Mouse (Mus musculus) MEL (cell line): ENCODE measurements around the gene Dnajc10. TPM values are rescaled to one million over a fixed set of nuclear protein-coding genes. Genes with fewer than 3 reads are reported as not detected.
A peak's percentile ranks its signal among the peaks of the same experiment; 100 is the strongest.

Experiments used
- DNase-seq: peaks from one replicate; pipeline ENCODE4 v3.0.0; 2011; ENCODE audit warnings: low read depth, low spot score
- H3K27ac ChIP-seq: 2 replicates; pipeline ENCODE4 v1.5.1; 2012; ENCODE audit warnings: low read depth, mild to moderate bottlenecking, control low read depth, low read length, moderate library complexity; ENCODE audit not compliant: control insufficient read depth
- H3K27me3 ChIP-seq, 2 experiments: fragments of 150-350 bp in 1 of 2; sonication (generic) in 1 of 2; 2 replicates each; pipeline ENCODE4 v1.6.1; 2012; ENCODE audit warnings: low read length in 2 of 2, mild to moderate bottlenecking in 2 of 2, improper control_type of control experiment in 1 of 2, moderate library complexity in 1 of 2; ENCODE audit not compliant: insufficient read depth in 2 of 2, control insufficient read depth in 1 of 2
- H3K36me3 ChIP-seq, 2 experiments: 2 replicates each; pipeline ENCODE4 v1.6.1; 2012 to 2014; ENCODE audit warnings: low read length in 2 of 2, improper control_type of control experiment in 1 of 2, inconsistent platforms in 1 of 2, mild to moderate bottlenecking in 1 of 2; ENCODE audit not compliant: insufficient read depth in 2 of 2, control insufficient read depth in 1 of 2
- H3K4me1 ChIP-seq, 2 experiments: fragments of 150-350 bp in 1 of 2; sonication (generic) in 1 of 2; 2 replicates each; pipeline ENCODE4 v1.6.1; 2012; ENCODE audit warnings: low read length in 2 of 2, improper control_type of control experiment in 1 of 2, mild to moderate bottlenecking in 1 of 2; ENCODE audit not compliant: insufficient read depth in 2 of 2, control insufficient read depth in 1 of 2
- H3K4me3 ChIP-seq, 2 experiments: fragments of 150-350 bp in 1 of 2; sonication (generic) in 1 of 2; 2 replicates each; pipeline ENCODE4 v1.5.1; 2012; ENCODE audit warnings: low read depth in 2 of 2, low read length in 2 of 2, mild to moderate bottlenecking in 2 of 2, moderate library complexity in 2 of 2, control low read depth in 1 of 2, improper control_type of control experiment in 1 of 2; ENCODE audit not compliant: control insufficient read depth in 1 of 2, insufficient read depth in 1 of 2
- H3K79me2 ChIP-seq: 2 replicates; pipeline ENCODE4 v1.6.1; 2012; ENCODE audit warnings: mild to moderate bottlenecking, low read length, moderate library complexity; ENCODE audit not compliant: control insufficient read depth, poor library complexity, insufficient read depth
- H3K9ac ChIP-seq: 2 replicates; pipeline ENCODE4 v1.6.1; 2012; ENCODE audit warnings: low read depth, mild to moderate bottlenecking, control low read depth, low read length, moderate library complexity; ENCODE audit not compliant: control insufficient read depth, poor library complexity, severe bottlenecking
- H3K9me3 ChIP-seq: fragments of 150-350 bp; sonication (generic); replicated peaks from 2 replicates; pipeline ENCODE4 v1.6.1; 2012; ENCODE audit warnings: mild to moderate bottlenecking, low read length, improper control_type of control experiment, moderate library complexity; ENCODE audit not compliant: insufficient read depth
- CHD1 ChIP-seq: IDR thresholded peaks from 2 replicates; pipeline ENCODE4 v1.6.1; 2012; ENCODE audit warnings: low read depth, mild to moderate bottlenecking, inconsistent platforms, low read length, improper control_type of control experiment
- CTCF ChIP-seq, 3 experiments: IDR thresholded peaks in 2 of 3; conservative IDR thresholded peaks in 1 of 3; 2 replicates each; pipeline ENCODE4 v1.5.1; 2011 to 2012; ENCODE audit warnings: low read length in 3 of 3, low read depth in 2 of 3, mild to moderate bottlenecking in 2 of 3, improper control_type of control experiment in 1 of 3, inconsistent platforms in 1 of 3, mixed read lengths in 1 of 3, moderate library complexity in 1 of 3; ENCODE audit not compliant: control insufficient read depth in 1 of 3, insufficient read depth in 1 of 3, poor library complexity in 1 of 3, severe bottlenecking in 1 of 3
- GABPA ChIP-seq: IDR thresholded peaks from 2 replicates; pipeline ENCODE4 v1.6.1; 2012; ENCODE audit warnings: low read depth, mild to moderate bottlenecking, inconsistent platforms, low read length, improper control_type of control experiment, moderate library complexity
- GATA1 ChIP-seq: IDR thresholded peaks from 2 replicates; pipeline ENCODE4 v1.6.1; 2011; ENCODE audit warnings: low read depth, low read length, improper control_type of control experiment
- MAFK ChIP-seq: IDR thresholded peaks from 2 replicates; pipeline ENCODE4 v1.6.1; 2011; ENCODE audit warnings: low read depth, mild to moderate bottlenecking, low read length, improper control_type of control experiment, borderline replicate concordance
- MAX ChIP-seq: IDR thresholded peaks from 2 replicates; pipeline ENCODE4 v1.6.1; 2011; ENCODE audit warnings: low read length, improper control_type of control experiment
- MEF2A ChIP-seq: IDR thresholded peaks from 2 replicates; pipeline ENCODE4 v1.6.1; 2014; ENCODE audit warnings: low read depth, mild to moderate bottlenecking, inconsistent platforms, low read length, improper control_type of control experiment; ENCODE audit not compliant: poor library complexity, insufficient replicate concordance, severe bottlenecking; ENCODE audit errors: extremely low read depth
- MXI1 ChIP-seq: IDR thresholded peaks from 2 replicates; pipeline ENCODE4 v1.6.1; 2011; ENCODE audit warnings: mild to moderate bottlenecking, low read depth, low read length, improper control_type of control experiment
- MYC ChIP-seq: IDR thresholded peaks from 2 replicates; pipeline ENCODE4 v1.6.1; 2011; ENCODE audit warnings: low read depth, mild to moderate bottlenecking, low read length, improper control_type of control experiment, moderate library complexity
- NELFE ChIP-seq: IDR thresholded peaks from 2 replicates; pipeline ENCODE4 v1.6.1; 2011; ENCODE audit warnings: low read depth, low read length, improper control_type of control experiment
- POLR2AphosphoS5 ChIP-seq: IDR thresholded peaks from 2 replicates; pipeline ENCODE4 v1.6.1; 2012; ENCODE audit warnings: low read depth, borderline replicate concordance, mild to moderate bottlenecking, inconsistent platforms, low read length, moderate library complexity, mixed read lengths
- RAD21 ChIP-seq: IDR thresholded peaks from 2 replicates; pipeline ENCODE4 v1.6.1; 2011; ENCODE audit warnings: mild to moderate bottlenecking, low read depth, low read length, improper control_type of control experiment
- RCOR1 ChIP-seq: IDR thresholded peaks from 2 replicates; pipeline ENCODE4 v1.6.1; 2012; ENCODE audit warnings: low read depth, mild to moderate bottlenecking, inconsistent platforms, low read length, improper control_type of control experiment
- SMC3 ChIP-seq: IDR thresholded peaks from 2 replicates; pipeline ENCODE4 v1.6.1; 2011; ENCODE audit warnings: low read depth, low read length, improper control_type of control experiment
- TBP ChIP-seq: IDR thresholded peaks from 2 replicates; pipeline ENCODE4 v1.8.0; 2011; ENCODE audit warnings: low read depth, low read length, improper control_type of control experiment
- TCF12 ChIP-seq: IDR thresholded peaks from 2 replicates; pipeline ENCODE4 v1.6.1; 2014; ENCODE audit warnings: low read depth, mild to moderate bottlenecking, inconsistent platforms, low read length, improper control_type of control experiment, moderate library complexity
- USF2 ChIP-seq, 2 experiments: IDR thresholded peaks; 2 replicates each; pipeline ENCODE4 v1.6.1; 2011 to 2012; ENCODE audit warnings: improper control_type of control experiment in 2 of 2, low read length in 2 of 2, borderline replicate concordance in 1 of 2, inconsistent platforms in 1 of 2, low read depth in 1 of 2, mild to moderate bottlenecking in 1 of 2; ENCODE audit not compliant: insufficient read depth in 1 of 2
- ZKSCAN1 ChIP-seq: IDR thresholded peaks from 2 replicates; pipeline ENCODE4 v1.6.1; 2012; ENCODE audit warnings: low read depth, mild to moderate bottlenecking, inconsistent platforms, low read length, improper control_type of control experiment, moderate library complexity
- ZMIZ1 ChIP-seq: IDR thresholded peaks from 2 replicates; pipeline ENCODE4 v1.6.1; 2012; ENCODE audit warnings: low read depth, mild to moderate bottlenecking, inconsistent platforms, low read length, improper control_type of control experiment, moderate library complexity
- polyA plus RNA-seq, 2 experiments: library from polyadenylated mRNA; stranded (reverse) in 1 of 2; unstranded in 1 of 2; fragments of >175 nt in 1 of 2; fragments of >200 nt in 1 of 2; gene quantifications; 2 replicates each; pipeline versions ENCODE4 v1.2.1 to v1.2.4; 2012; ENCODE audit warnings: low replicate concordance in 2 of 2, low read depth in 1 of 2; ENCODE audit not compliant: insufficient read length in 2 of 2, insufficient read depth in 1 of 2, missing spikeins in 1 of 2
- total RNA-seq: library from RNA; depleted of rRNA; stranded (reverse); fragments of 300-350 nt; gene quantifications from 2 replicates; pipeline ENCODE4 v1.2.3, GENCODE M21; 2012

Gene Dnajc10
- total and polyA plus RNA-seq, 3 experiments = 35.9 to 53.9 (median 51.8) TPM

GRCm38 (mm10) chr2:80275136-80275535, 40.1 kb upstream of the Dnajc10 start:
- Histone ChIP-seq H3K36me3 (no peaks in the 10 kb centered on the region), H3K9ac (no peak overlapping the region), H3K4me1 (no peaks in the 10 kb centered on the region), H3K27ac (no peak overlapping the region), H3K79me2 (no peaks in the 10 kb centered on the region), H3K4me3 (no peak overlapping the region), H3K27me3 (peaks cover 0 to 2% of the 10 kb centered on the region in 2 experiments; a peak in 1 of 4 replicates), H3K9me3 (no peaks in the 10 kb centered on the region)
- DNase-seq = peak; percentile 65
- no peak for TF ChIP-seq POLR2AphosphoS5
- no peak for TF ChIP-seq RCOR1
- no peak for TF ChIP-seq USF2 (IDR thresholded peaks at IDR 0.05; ENCODE audit: borderline replicate concordance in 1 of 2, insufficient read depth in 1 of 2, low read depth in 1 of 2, low read length in 2 of 2)
- no peak for TF ChIP-seq MEF2A
- TF ChIP-seq CHD1 = no peak
- peak; percentile 3 to 63 (median 45); a peak in 3 of 6 replicates for TF ChIP-seq CTCF (IDR thresholded peaks at IDR 0.05 in 2 of 3, conservative IDR thresholded peaks at IDR 0.05 in 1 of 3; ENCODE audit: control insufficient read depth in 1 of 3, insufficient read depth in 1 of 3, low read depth in 2 of 3, low read length in 3 of 3, poor library complexity in 1 of 3, severe bottlenecking in 1 of 3)
- no peak for TF ChIP-seq MAX
- TF ChIP-seq RAD21 = peak; percentile 38
- TF ChIP-seq GABPA = no peak
- peak; percentile 62 for TF ChIP-seq SMC3
- TF ChIP-seq GATA1 = no peak

- Histone ChIP-seq H3K9me3 (no peaks in the 10 kb centered on the region), H3K9ac (no peak overlapping the region), H3K4me3 (no peak overlapping the region), H3K79me2 (no peaks in the 10 kb centered on the region), H3K36me3 (no peaks in the 10 kb centered on the region), H3K4me1 (no peaks in the 10 kb centered on the region), H3K27me3 (peaks cover 2 to 3% of the 10 kb centered on the region in 2 experiments; a peak in 2 of 4 replicates), H3K27ac (no peak overlapping the region)
- no peak for DNase-seq
- TF ChIP-seq NELFE (no peak), ZKSCAN1 (no peak), GATA1 (no peak), MEF2A (no peak), TBP (no peak), MXI1 (no peak), USF2 (IDR thresholded peaks at IDR 0.05; ENCODE audit: borderline replicate concordance in 1 of 2, insufficient read depth in 1 of 2, low read depth in 1 of 2, low read length in 2 of 2) (no peak)
Measured at GRCm38 (mm10) chr2:80282214-80282613, 33.1 kb upstream of the Dnajc10 start.

DNA sequence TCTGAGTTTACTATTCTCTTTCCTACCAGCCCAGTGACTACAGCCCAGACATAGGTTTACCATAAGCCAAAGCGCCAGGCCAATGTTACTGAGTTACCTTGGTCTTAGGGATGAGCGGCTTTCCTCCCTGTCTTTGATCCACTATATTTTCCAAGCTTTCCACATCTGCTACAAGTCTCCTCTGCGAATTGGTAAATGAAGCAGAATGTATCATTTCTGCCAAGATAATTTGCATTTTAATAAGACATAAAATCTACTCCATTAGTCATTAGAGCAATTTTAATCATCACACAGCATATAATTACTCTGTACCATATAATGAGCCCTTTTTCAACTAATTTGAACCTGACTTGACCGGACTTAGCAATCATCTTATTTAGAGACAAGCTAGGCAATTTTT, 28.9 kb upstream of the Dnajc10 start:
- H3K79me2 ChIP-seq = no peaks in the 10 kb centered on the region
- H3K36me3 ChIP-seq = no peaks in the 10 kb centered on the region
- no peak overlapping the region for H3K4me3 ChIP-seq
- H3K9me3 ChIP-seq = no peaks in the 10 kb centered on the region
- TF ChIP-seq RAD21 (no peak), SMC3 (no peak), MAFK (no peak), NELFE (no peak), MXI1 (no peak), MYC (no peak), POLR2AphosphoS5 (no peak), TCF12 (no peak), ZMIZ1 (no peak)
- H3K9ac ChIP-seq = no peak overlapping the region
- peaks cover 0 to 3% of the 10 kb centered on the region in 2 experiments; a peak in 1 of 4 replicates for H3K27me3 ChIP-seq
- no peaks in the 10 kb centered on the region for H3K4me1 ChIP-seq
- no peak for DNase-seq
- no peak overlapping the region for H3K27ac ChIP-seq
